Mouse (Mus musculus) testis, adult 2 months (tissue): ENCODE data around the gene 2310022A10Rik.

Experiments used
- CTCF ChIP-seq: fragments of 200-500 bp; IDR thresholded peaks from 2 replicates; pipeline ENCODE4 v1.5.1; 2012; ENCODE audit warnings: low read depth, mild to moderate bottlenecking, inconsistent platforms, low read length, moderate library complexity; ENCODE audit not compliant: control insufficient read depth, insufficient read depth, insufficient replicate concordance
- POLR2A ChIP-seq: fragments of 200-500 bp; IDR thresholded peaks from 2 replicates; pipeline ENCODE4 v1.6.1; 2012; ENCODE audit warnings: low read depth, mild to moderate bottlenecking, inconsistent platforms, low read length, moderate library complexity; ENCODE audit not compliant: control insufficient read depth

DNA sequence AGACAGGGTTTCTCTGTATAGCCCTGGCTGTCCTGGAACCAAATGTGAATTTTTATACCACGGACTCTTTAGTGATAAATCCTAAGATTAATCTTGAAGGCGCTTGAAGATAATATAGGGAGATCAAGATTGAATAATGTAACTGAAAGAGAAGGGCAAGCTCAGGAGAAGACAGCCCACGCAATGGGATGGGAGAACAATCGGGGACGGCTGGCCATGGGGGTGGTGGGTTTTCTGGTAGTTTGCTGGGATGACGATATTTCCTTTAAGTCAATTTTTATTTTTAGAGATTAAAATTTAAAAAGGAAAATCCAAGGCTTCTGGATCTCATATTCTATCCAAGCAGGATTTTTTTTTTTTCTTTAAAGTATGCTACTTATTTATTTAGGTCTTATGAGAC is 10.0 kb upstream of the 2310022A10Rik start:
- TF ChIP-seq CTCF = no peak
- TF ChIP-seq POLR2A = no peak
